Mouse (Mus musculus) stomach, postnatal 0 days (tissue): ENCODE results near the gene Zfhx3.

Source experiments
- CTCF ChIP-seq: IDR thresholded peaks from 2 replicates; pipeline ENCODE4 v1.5.1; 2016; ENCODE audit warnings: antibody characterized with exemption, low read depth, mild to moderate bottlenecking, moderate library complexity
- EP300 ChIP-seq: optimal IDR thresholded peaks from 2 replicates; pipeline ENCODE3; 2016; ENCODE audit warnings: antibody characterized with exemption

- TF ChIP-seq CTCF (no peak), EP300 (no peak)
Measured at GRCm38 (mm10) chr8:108978362-108978750, 1035.9 kb downstream of the Zfhx3 start.
